Mouse (Mus musculus) heart, postnatal 0 days (tissue): Measurements from ENCODE around the gene 4930544D05Rik.

ENCODE experiments used
- CTCF ChIP-seq: IDR thresholded peaks from 2 replicates; pipeline ENCODE4 v1.5.1; 2016; ENCODE audit warnings: antibody characterized with exemption, control low read depth, low read depth
- EP300 ChIP-seq: IDR thresholded peaks from 2 replicates; pipeline ENCODE4 v1.6.1; 2016; ENCODE audit warnings: antibody characterized with exemption, low read depth

GRCm38 (mm10) chr11:70651391-70651790 is 35.7 kb downstream of the 4930544D05Rik start:
- no peak for TF ChIP-seq CTCF
- no peak for TF ChIP-seq EP300
